Mouse (Mus musculus) MEL (cell line): ENCODE measurements around the gene Grk5.

ENCODE experiments used
- CTCF ChIP-seq, 3 experiments: IDR thresholded peaks in 2 of 3; conservative IDR thresholded peaks in 1 of 3; 2 replicates each; pipeline ENCODE4 v1.5.1; 2011 to 2012; ENCODE audit warnings: low read length in 3 of 3, low read depth in 2 of 3, mild to moderate bottlenecking in 2 of 3, improper control_type of control experiment in 1 of 3, inconsistent platforms in 1 of 3, mixed read lengths in 1 of 3, moderate library complexity in 1 of 3; ENCODE audit not compliant: control insufficient read depth in 1 of 3, insufficient read depth in 1 of 3, poor library complexity in 1 of 3, severe bottlenecking in 1 of 3
- HCFC1 ChIP-seq: IDR thresholded peaks from 2 replicates; pipeline ENCODE4 v1.6.1; 2012; ENCODE audit warnings: low read depth, mild to moderate bottlenecking, inconsistent platforms, low read length, improper control_type of control experiment, moderate library complexity
- MAX ChIP-seq: IDR thresholded peaks from 2 replicates; pipeline ENCODE4 v1.6.1; 2011; ENCODE audit warnings: low read length, improper control_type of control experiment
- MXI1 ChIP-seq: IDR thresholded peaks from 2 replicates; pipeline ENCODE4 v1.6.1; 2011; ENCODE audit warnings: mild to moderate bottlenecking, low read depth, low read length, improper control_type of control experiment
- MYC ChIP-seq: IDR thresholded peaks from 2 replicates; pipeline ENCODE4 v1.6.1; 2011; ENCODE audit warnings: low read depth, mild to moderate bottlenecking, low read length, improper control_type of control experiment, moderate library complexity
- POLR2A ChIP-seq, 2 experiments: IDR thresholded peaks; 2 replicates each; pipeline ENCODE4 v1.6.1; 2011 to 2012; ENCODE audit warnings: low read length in 2 of 2, mild to moderate bottlenecking in 2 of 2, control low read depth in 1 of 2, improper control_type of control experiment in 1 of 2, low read depth in 1 of 2, moderate library complexity in 1 of 2; ENCODE audit not compliant: control insufficient read depth in 1 of 2, insufficient read depth in 1 of 2, poor library complexity in 1 of 2

DNA sequence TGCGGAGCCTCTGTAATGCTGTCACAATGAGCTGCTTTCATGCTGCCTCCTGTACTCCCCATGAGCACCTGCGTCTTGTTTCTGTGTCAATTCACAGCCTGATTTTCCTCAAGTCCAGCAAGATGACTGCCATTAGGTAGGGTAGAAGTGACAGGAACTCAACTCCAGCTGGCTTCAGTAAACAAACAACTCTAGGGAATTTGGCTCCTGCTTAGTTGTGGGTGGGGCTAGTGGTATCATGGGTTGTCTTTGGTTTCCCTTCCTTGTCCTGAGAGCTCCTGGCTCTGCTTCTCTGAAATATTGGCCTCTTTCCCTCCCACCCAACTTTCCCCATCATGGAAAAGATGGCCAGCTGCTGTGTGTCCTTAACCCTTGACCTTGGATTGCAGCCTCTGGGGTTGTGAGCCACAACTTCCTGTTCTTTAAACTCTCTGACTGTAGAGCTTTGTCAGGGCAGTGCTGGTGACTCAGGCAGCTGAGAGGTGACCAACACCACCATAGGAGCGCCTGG, 56.3 kb downstream of the Grk5 start:
- no peak for TF ChIP-seq HCFC1
- no peak for TF ChIP-seq MYC
- no peak for TF ChIP-seq CTCF (IDR thresholded peaks at IDR 0.05 in 2 of 3, conservative IDR thresholded peaks at IDR 0.05 in 1 of 3; ENCODE audit: control insufficient read depth in 1 of 3, insufficient read depth in 1 of 3, low read depth in 2 of 3, low read length in 3 of 3, poor library complexity in 1 of 3, severe bottlenecking in 1 of 3)
- TF ChIP-seq MXI1 = no peak
- TF ChIP-seq MAX = no peak
- TF ChIP-seq POLR2A (IDR thresholded peaks at IDR 0.05; ENCODE audit: control insufficient read depth in 1 of 2, insufficient read depth in 1 of 2, low read depth in 1 of 2, low read length in 2 of 2, poor library complexity in 1 of 2) = no peak
